14 mouse cellular contexts compared by ENCODE assay signal in genomic region chr6:15029446-15030125, GRCm38 (mm10).
"Had no signal": no experiment of that assay in that cellular context is flagged by ENCODE, and none has a peak within 500 bp of the region (broad histone marks: within the 10 kb centered on the region; RNA-seq: fewer than 3 reads in every experiment).

No protein-coding gene starts in this region.

- H3K4me3 ChIP-seq: limb, embryonic 15.5 days; megakaryocyte, embryonic 14.5 days; midbrain, embryonic 15.5 days; neural tube, embryonic 12.5 days had no signal

- H3K36me3 ChIP-seq: limb, embryonic 15.5 days; midbrain, embryonic 15.5 days; neural tube, embryonic 12.5 days had no signal

- H3K9me3 ChIP-seq: limb, embryonic 15.5 days; megakaryocyte, embryonic 14.5 days; midbrain, embryonic 15.5 days; neural tube, embryonic 12.5 days had no signal

- H3K4me2 ChIP-seq: limb, embryonic 15.5 days; lung, embryonic 14.5 days; midbrain, embryonic 11.5 days; midbrain, embryonic 15.5 days; neural tube, embryonic 12.5 days had no signal

- H3K27me3 ChIP-seq: limb, embryonic 15.5 days; megakaryocyte, embryonic 14.5 days; midbrain, embryonic 15.5 days; neural tube, embryonic 12.5 days had no signal

- H3K27ac ChIP-seq: limb, embryonic 15.5 days; macrophage; midbrain, embryonic 15.5 days; neural tube, embryonic 12.5 days had no signal

- H3K4me1 ChIP-seq: limb, embryonic 15.5 days; megakaryocyte, embryonic 14.5 days; midbrain, embryonic 15.5 days; neural tube, embryonic 12.5 days had no signal

- ATAC-seq: intestine, postnatal 0 days; midbrain, embryonic 15.5 days had no signal

- H3K9ac ChIP-seq: limb, embryonic 15.5 days; lung, embryonic 14.5 days; midbrain, embryonic 15.5 days; neural tube, embryonic 12.5 days had no signal

- DNase-seq: kidney, adult 8-10 months; kidney, postnatal 25 days; layer of hippocampus, postnatal 36 days; lung, embryonic 14.5 days; lung, postnatal 10 days; retina, postnatal 1 day; thymus, postnatal 14 days had no signal
